Comparison of ENCODE assay signal across 8 mouse cellular contexts in the genomic region with DNA sequence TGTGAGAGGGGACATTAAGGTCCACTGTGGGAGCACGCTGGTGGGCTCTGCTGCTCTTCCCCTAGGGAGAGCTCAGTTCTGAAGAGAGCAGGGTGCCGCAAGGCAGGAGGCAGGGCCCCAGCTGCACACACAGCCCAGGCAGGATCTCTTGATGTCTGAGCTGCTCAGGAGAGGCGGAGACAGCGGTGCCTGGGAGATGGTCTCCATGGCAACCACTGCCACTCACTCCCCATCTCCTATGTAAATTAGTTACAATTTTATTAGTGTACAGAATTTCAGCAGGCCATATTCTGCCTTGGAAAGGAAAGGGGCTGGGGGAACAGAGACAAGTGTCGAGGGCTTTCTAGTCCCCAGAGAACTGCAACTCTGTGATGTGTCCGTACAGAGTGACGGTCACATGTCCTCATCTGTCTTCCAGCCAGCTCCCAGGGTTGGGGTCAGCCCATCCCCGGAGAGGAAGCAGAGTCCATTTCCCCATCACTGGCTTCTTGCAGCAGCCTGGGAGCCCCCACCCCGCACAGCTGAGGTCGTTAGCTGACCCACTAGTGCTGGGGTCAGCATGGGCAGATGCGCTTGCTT. TPM values are rescaled to one million over a fixed set of nuclear protein-coding genes. Genes with fewer than 3 reads are reported as not detected.
DNase-seq lines count a peak whose midpoint lies in the region; ATAC-seq lines count a peak whose summit lies in the region.

No protein-coding gene starts in this region.

- DNase-seq in cerebellum, adult 9-11 months = peak; percentile 27
- no peak for DNase-seq in cerebellum, adult 9-10 months
- peak; percentile 88 for DNase-seq in embryo, embryonic 11 days
- peak; percentile 50 to 74 for DNase-seq in kidney, postnatal 25 days
- DNase-seq in liver, embryonic 13.5 days = no peak
- peak; percentile 87 for DNase-seq in right cerebral cortex, postnatal 25 days
- no peak for DNase-seq in cerebellum, adult 11-12 months

- H3K36me3 ChIP-seq in heart, embryonic 16.5 days (ENCODE audit: control insufficient read depth, insufficient read depth) = no peaks in the 10 kb centered on the region
- no peaks in the 10 kb centered on the region for H3K36me3 ChIP-seq in liver, embryonic 13.5 days

- no peaks in the 10 kb centered on the region for H3K9me3 ChIP-seq in heart, embryonic 16.5 days (replicated peaks; ENCODE audit: control insufficient read depth, low read length)
- no peaks in the 10 kb centered on the region for H3K9me3 ChIP-seq in liver, embryonic 13.5 days (replicated peaks)

- WGBS in heart, embryonic 16.5 days = 17% methylated on average over 11 of the region's 11 CpGs
- 31% methylated on average over 11 of the region's 11 CpGs for WGBS in liver, embryonic 13.5 days (ENCODE audit: insufficient replicate concordance)

- no peak overlapping the region for H3K4me3 ChIP-seq in heart, embryonic 16.5 days (ENCODE audit: low read length)
- H3K4me3 ChIP-seq in liver, embryonic 13.5 days (replicated peaks) = no peak overlapping the region

- peak overlapping the region; percentile 68 for H3K27ac ChIP-seq in heart, embryonic 16.5 days (ENCODE audit: low read length)
- no peak overlapping the region for H3K27ac ChIP-seq in liver, embryonic 13.5 days

- peaks cover 35% of the 10 kb centered on the region for H3K4me1 ChIP-seq in heart, embryonic 16.5 days (ENCODE audit: control insufficient read depth, insufficient read depth, low read length)
- H3K4me1 ChIP-seq in liver, embryonic 13.5 days (replicated peaks) = peaks cover 12% of the 10 kb centered on the region

- peak overlapping the region; percentile 47 for H3K9ac ChIP-seq in heart, embryonic 16.5 days (ENCODE audit: low read length)
- H3K9ac ChIP-seq in liver, embryonic 13.5 days = no peak overlapping the region; the same call in 1 of the 2 replicates

- 0 out of 2 replicates have a peak overlapping the region, but pooled peaks have one; percentile 30 for H3K4me2 ChIP-seq in heart, embryonic 16.5 days (ENCODE audit: low read depth, low read length)
- no peak overlapping the region for H3K4me2 ChIP-seq in liver, embryonic 13.5 days

- peak; percentile 59; the same call in 1 of the 2 replicates for ATAC-seq in heart, embryonic 16.5 days (replicated peaks; ENCODE audit: extremely low read depth, insufficient read depth, low FRiP score)
- ATAC-seq in liver, embryonic 13.5 days (ENCODE audit: low read depth) = peak; percentile 43; the same call in 1 of the 2 replicates

- no peaks in the 10 kb centered on the region for H3K27me3 ChIP-seq in heart, embryonic 16.5 days (ENCODE audit: control insufficient read depth, insufficient read depth, low read length)
- no peaks in the 10 kb centered on the region; the same call in 1 of the 2 replicates for H3K27me3 ChIP-seq in liver, embryonic 13.5 days

RNA-seq across cellular contexts. Expression of gene Cstad, which starts 52.6 kb away (rescaled TPM):
- 1.4 TPM in 2 replicates for polyA plus RNA-seq in heart, embryonic 16.5 days (2015; fragmentation: Nextera tagmentation; extraction: Ambion mirVana)
- 0.13 and 0.14 TPM in 2 replicates for polyA plus RNA-seq in liver, embryonic 13.5 days (2015; fragmentation: Nextera tagmentation; extraction: Ambion mirVana)

Comparison
In these comparisons a context has a peak if more than half of its experiments do, and no peak if none do; other contexts are left out.
1. DNase-seq: peak in cerebellum, adult 9-11 months (single experiment), embryo, embryonic 11 days (single experiment), kidney, postnatal 25 days (2 of 2) and right cerebral cortex, postnatal 25 days (single experiment); none in cerebellum, adult 9-10 months (single experiment), liver, embryonic 13.5 days (single experiment) and cerebellum, adult 11-12 months (single experiment).